Mouse (Mus musculus): ENCODE measurements around the gene Scyl2.

DNA sequence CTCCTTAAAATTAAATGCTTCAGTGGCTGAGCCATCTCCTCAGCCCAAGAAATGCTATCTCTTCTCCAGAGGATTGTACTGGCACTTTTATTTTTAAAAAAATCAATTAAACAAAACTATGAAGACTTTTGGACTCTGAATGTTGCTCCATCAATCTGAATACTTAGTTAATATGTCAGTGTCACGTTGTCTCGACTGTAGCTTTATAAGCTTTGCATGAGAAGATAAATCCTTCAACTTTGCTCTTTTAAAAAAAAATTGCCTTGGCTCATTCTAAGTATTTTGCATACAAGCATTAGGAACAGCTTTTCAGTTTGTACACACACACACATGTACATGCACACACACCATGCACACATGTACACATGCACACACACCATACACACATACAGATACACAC, 61.9 kb downstream of the Scyl2 start:
- TF ChIP-seq POLR2A (IDR thresholded peaks at IDR 0.05; ENCODE audit: low read depth, low read length) (no peak), CTCF (conservative IDR thresholded peaks at IDR 0.05; ENCODE audit: insufficient read depth, insufficient read length, low read depth, low read length) (no peak)

All from kidney, adult 2 months (tissue).